Mouse (Mus musculus) stomach, postnatal 0 days (tissue): ENCODE results near the gene Atp6v1f. TPM values are rescaled to one million over a fixed set of nuclear protein-coding genes. Genes with fewer than 3 reads are reported as not detected.
A peak's percentile ranks its signal among the peaks of the same experiment; 100 is the strongest.

Experiments used
- ATAC-seq: fragments of 200-750 bp; cut with Nextera tagmentation; 2 replicates; pipeline ENCODE4 v1.8.0; 2017; ENCODE audit not compliant: low FRiP score, low TSS enrichment
- DNase-seq: peaks from one replicate; pipeline ENCODE4 v3.0.0-alpha.2; 2016; ENCODE audit warnings: low spot score
- H3K27ac ChIP-seq: fragments of 300-500 bp; sonication (generic); replicated peaks from 2 replicates; pipeline ENCODE4 v1.5.1; 2014; ENCODE audit warnings: mild to moderate bottlenecking, control low read depth
- H3K27me3 ChIP-seq: fragments of 300-500 bp; sonication (generic); 2 replicates; pipeline ENCODE4 v1.6.1; 2014; ENCODE audit warnings: low read length; ENCODE audit not compliant: control insufficient read depth, insufficient read depth
- H3K36me3 ChIP-seq: fragments of 300-500 bp; sonication (generic); 2 replicates; pipeline ENCODE4 v1.6.1; 2014; ENCODE audit warnings: low read length, mixed read lengths; ENCODE audit not compliant: control insufficient read depth, insufficient read depth
- H3K4me1 ChIP-seq: fragments of 300-500 bp; sonication (generic); replicated peaks from 2 replicates; pipeline ENCODE4 v1.6.1; 2014; ENCODE audit warnings: antibody characterized with exemption; ENCODE audit not compliant: control insufficient read depth, insufficient read depth
- H3K4me2 ChIP-seq: fragments of 300-500 bp; sonication (generic); replicated peaks from 2 replicates; pipeline ENCODE4 v1.6.1; 2014; ENCODE audit warnings: low read depth, mild to moderate bottlenecking, control low read depth, moderate library complexity
- H3K4me3 ChIP-seq: fragments of 300-500 bp; sonication (generic); 2 replicates; pipeline ENCODE4 v1.5.1; 2014; ENCODE audit warnings: low read depth, low read length, control low read depth
- H3K9ac ChIP-seq: fragments of 300-500 bp; sonication (generic); 2 replicates; pipeline ENCODE4 v1.6.1; 2014; ENCODE audit warnings: mild to moderate bottlenecking, low read length, control low read depth, mixed read lengths
- H3K9me3 ChIP-seq: fragments of 300-500 bp; sonication (generic); 2 replicates; pipeline ENCODE4 v1.6.1; 2016; ENCODE audit warnings: low read length; ENCODE audit not compliant: control insufficient read depth
- CTCF ChIP-seq: IDR thresholded peaks from 2 replicates; pipeline ENCODE4 v1.5.1; 2016; ENCODE audit warnings: antibody characterized with exemption, low read depth, mild to moderate bottlenecking, moderate library complexity
- EP300 ChIP-seq: optimal IDR thresholded peaks from 2 replicates; pipeline ENCODE3; 2016; ENCODE audit warnings: antibody characterized with exemption
- WGBS: fragments of 180-500 bp; shearing (Covaris S2); extraction: QIAGEN DNeasy Blood & Tissue Kit; methylation state at CpG from one replicate; pipeline ENCODE4 v1.1.7; 2014; 5-methylcytosine and 5-hydroxymethylcytosine counted together
- polyA plus RNA-seq: library from polyadenylated mRNA; unstranded; fragments of >200 nt; fragmentation: Nextera tagmentation; extraction: Ambion mirVana; gene quantifications from 2 replicates; pipeline ENCODE4 v1.2.1, GENCODE M21; 2015

Gene Atp6v1f
- 263 and 269 TPM in 2 replicates for polyA plus RNA-seq

DNA sequence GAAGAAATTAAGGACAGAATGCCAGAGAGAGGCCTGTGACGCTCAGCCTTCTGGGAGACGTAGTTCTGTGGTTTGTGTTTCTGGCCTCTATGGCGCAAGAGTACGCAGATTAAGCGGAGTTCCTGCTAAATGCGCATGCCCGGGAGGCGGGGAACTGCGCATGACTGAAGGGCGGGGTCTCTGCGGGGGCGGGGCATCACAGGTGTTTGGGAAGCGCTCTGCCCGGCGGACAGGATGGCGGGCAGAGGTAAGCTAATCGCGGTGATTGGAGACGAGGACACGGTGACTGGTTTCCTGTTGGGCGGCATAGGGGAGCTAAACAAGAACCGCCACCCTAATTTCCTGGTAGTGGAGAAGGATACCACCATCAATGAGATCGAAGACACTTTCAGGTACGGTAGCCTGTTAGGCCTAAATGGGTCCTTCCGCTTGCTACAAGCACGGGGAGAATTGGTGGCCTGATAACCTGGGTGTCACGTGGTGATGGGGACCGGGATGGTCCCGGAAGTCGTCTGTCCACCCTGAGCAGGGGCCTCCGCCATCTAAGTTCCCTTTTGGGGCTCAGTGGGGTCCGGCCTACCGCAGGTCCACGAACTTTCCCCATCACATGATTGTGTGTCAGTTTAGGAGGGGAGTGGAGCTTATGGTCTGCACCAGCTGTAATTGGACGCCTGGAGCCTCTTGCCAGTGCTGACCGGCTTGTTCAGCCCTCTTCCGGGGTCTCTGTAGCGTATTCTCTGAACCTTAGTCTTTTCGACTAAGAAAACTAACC is at the start of gene Atp6v1f:
TSS of gene Atp6v1f (plus strand) at position 136 of the 772 bp plus-strand sequence.
- Histone ChIP-seq H3K36me3 (peaks cover 5% of the 10 kb centered on the region; the same call in 1 of the 2 replicates), H3K27ac (peak within 1 kb of the TSS; percentile 20; the same call in 1 of the 2 replicates), H3K9ac (peak within 1 kb of the TSS; percentile 62), H3K4me2 (peak within 1 kb of the TSS; percentile 70), H3K4me3 (peak within 1 kb of the TSS; percentile 63), H3K27me3 (no peaks in the 10 kb centered on the region), H3K9me3 (no peaks in the 10 kb centered on the region), H3K4me1 (0 out of 2 replicates have a peak, but pooled peaks cover 3% of the 10 kb centered on the region)
- ATAC-seq: peak; percentile 96
- TF ChIP-seq EP300 (no peak), CTCF (peak; percentile 12; the same call in 1 of the 2 replicates)
- 0% methylated on average over 39 of the region's 39 CpGs for WGBS
- DNase-seq: peak; percentile 96

DNA sequence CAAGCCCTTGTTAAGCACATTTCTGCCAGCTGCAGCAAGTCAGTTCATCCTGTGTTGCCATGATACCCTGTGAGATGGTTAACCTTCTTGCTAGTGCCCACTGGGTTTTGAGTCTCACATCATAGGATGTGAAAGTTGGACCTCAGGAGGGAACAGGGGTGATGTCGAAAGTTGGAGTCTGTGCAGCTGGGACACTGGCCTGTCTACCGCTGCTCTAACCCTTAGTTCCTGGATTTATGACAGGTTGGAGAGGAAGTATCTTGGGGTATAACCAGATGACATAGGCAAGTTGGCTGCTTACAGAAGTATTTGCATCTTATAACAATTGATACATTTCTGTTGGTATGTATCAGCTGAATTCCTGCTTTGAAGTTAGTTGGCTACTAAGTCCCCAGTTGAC is 46.9 kb upstream of the Atp6v1f start:
- Histone ChIP-seq H3K27me3 (no peaks in the 10 kb centered on the region), H3K36me3 (no peaks in the 10 kb centered on the region), H3K4me1 (no peaks in the 10 kb centered on the region), H3K9ac (no peak overlapping the region), H3K9me3 (no peaks in the 10 kb centered on the region), H3K4me3 (no peak overlapping the region), H3K4me2 (no peak overlapping the region), H3K27ac (no peak overlapping the region)
- no peak for DNase-seq
- WGBS: 89% methylated on average over 2 of the region's 2 CpGs
- no peak for TF ChIP-seq CTCF
- TF ChIP-seq EP300: no peak
- no peak for ATAC-seq

DNA sequence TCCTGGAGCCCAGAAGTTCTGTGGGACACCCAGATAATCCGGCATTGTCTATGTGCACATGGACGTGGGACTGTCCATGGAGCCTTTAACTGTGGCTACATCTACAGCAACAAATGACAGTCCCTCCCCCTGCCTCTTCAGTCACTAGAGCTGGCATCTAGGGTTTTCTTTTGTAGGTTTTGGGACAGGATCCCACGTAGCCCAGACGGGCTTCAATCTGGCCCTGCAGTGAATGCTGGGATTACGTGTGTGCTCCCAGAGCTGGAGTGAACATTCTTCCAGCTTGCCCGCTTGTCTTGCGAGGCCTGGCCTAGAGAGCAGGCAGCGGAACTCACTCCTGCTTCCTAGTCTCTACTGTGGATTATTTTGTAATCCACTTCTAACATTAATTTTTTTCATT is 42.4 kb upstream of the Atp6v1f start:
- H3K27me3 ChIP-seq: no peaks in the 10 kb centered on the region
- H3K4me1 ChIP-seq: no peaks in the 10 kb centered on the region
- no peaks in the 10 kb centered on the region for H3K36me3 ChIP-seq
- no peak overlapping the region for H3K9ac ChIP-seq
- H3K27ac ChIP-seq: no peak overlapping the region
- no peaks in the 10 kb centered on the region for H3K9me3 ChIP-seq
- H3K4me3 ChIP-seq: no peak overlapping the region
- ATAC-seq (no peak), DNase-seq (no peak)
- TF ChIP-seq CTCF (no peak), EP300 (no peak)
- H3K4me2 ChIP-seq: no peak overlapping the region
- WGBS: 84% methylated on average over 8 of the region's 8 CpGs

DNA sequence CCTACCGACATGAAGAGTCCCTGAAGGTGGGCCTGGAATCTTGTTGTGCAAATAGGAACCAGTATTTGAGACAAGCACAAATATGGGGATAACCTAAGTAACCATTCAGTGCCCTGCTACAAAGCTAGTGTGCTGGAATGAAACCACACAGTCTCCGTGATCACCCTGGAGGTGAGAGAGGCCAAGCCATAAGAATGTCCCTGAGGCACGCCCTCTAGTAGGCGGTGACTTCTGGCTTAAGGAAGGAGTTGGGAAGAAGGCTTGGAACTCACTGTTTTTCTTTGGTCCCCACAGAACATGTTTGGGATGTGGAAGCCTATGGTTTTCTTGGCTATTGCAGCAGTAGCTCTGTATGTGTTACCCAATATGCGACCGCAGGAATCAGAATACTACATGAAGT is 41.2 kb upstream of the Atp6v1f start:
- Histone ChIP-seq H3K9me3 (no peaks in the 10 kb centered on the region), H3K27me3 (no peaks in the 10 kb centered on the region), H3K4me2 (no peak overlapping the region), H3K36me3 (no peaks in the 10 kb centered on the region), H3K4me1 (no peaks in the 10 kb centered on the region), H3K9ac (no peak overlapping the region), H3K4me3 (no peak overlapping the region), H3K27ac (no peak overlapping the region)
- TF ChIP-seq CTCF (no peak), EP300 (no peak)
- DNase-seq: no peak
- ATAC-seq: no peak
- WGBS: 59% methylated on average over 6 of the region's 6 CpGs

- Histone ChIP-seq H3K27me3 (no peaks in the 10 kb centered on the region), H3K9me3 (no peaks in the 10 kb centered on the region), H3K36me3 (no peaks in the 10 kb centered on the region), H3K4me2 (no peak overlapping the region), H3K27ac (no peak overlapping the region), H3K9ac (no peak overlapping the region), H3K4me1 (no peaks in the 10 kb centered on the region), H3K4me3 (no peak overlapping the region)
- 59% methylated on average over 4 of the region's 4 CpGs for WGBS
- ATAC-seq (no peak), DNase-seq (no peak)
- TF ChIP-seq CTCF (no peak), EP300 (no peak)
Measured at GRCm38 (mm10) chr6:29428171-29428570, 39.3 kb upstream of the Atp6v1f start.

GRCm38 (mm10) chr6:29430681-29431420 is 36.7 kb upstream of the Atp6v1f start:
- TF ChIP-seq CTCF (peak; percentile 14; the same call in 1 of the 2 replicates), EP300 (no peak)
- 59% methylated on average over 15 of the region's 15 CpGs for WGBS
- Histone ChIP-seq H3K4me2 (no peak overlapping the region), H3K27ac (no peak overlapping the region), H3K4me1 (no peaks in the 10 kb centered on the region), H3K4me3 (no peak overlapping the region), H3K9ac (no peak overlapping the region), H3K27me3 (peaks cover 3% of the 10 kb centered on the region; the same call in 1 of the 2 replicates), H3K36me3 (no peaks in the 10 kb centered on the region), H3K9me3 (no peaks in the 10 kb centered on the region)
- DNase-seq: peak; percentile 12
- no peak for ATAC-seq
